Mouse (Mus musculus) cortical plate, adult 2 months (tissue): ENCODE results near the gene Hacl1.

Experiments
- CTCF ChIP-seq: fragments of 200-500 bp; IDR thresholded peaks from 2 replicates; pipeline ENCODE4 v1.5.1; 2011; ENCODE audit warnings: mild to moderate bottlenecking, control low read depth, low read length; ENCODE audit not compliant: insufficient read depth; ENCODE audit errors: extremely low read depth
- POLR2A ChIP-seq: fragments of 200-500 bp; IDR thresholded peaks from 2 replicates; pipeline ENCODE4 v1.6.1; 2011; ENCODE audit warnings: mild to moderate bottlenecking, low read length, control low read depth; ENCODE audit not compliant: insufficient read depth; ENCODE audit errors: extremely low read depth

DNA sequence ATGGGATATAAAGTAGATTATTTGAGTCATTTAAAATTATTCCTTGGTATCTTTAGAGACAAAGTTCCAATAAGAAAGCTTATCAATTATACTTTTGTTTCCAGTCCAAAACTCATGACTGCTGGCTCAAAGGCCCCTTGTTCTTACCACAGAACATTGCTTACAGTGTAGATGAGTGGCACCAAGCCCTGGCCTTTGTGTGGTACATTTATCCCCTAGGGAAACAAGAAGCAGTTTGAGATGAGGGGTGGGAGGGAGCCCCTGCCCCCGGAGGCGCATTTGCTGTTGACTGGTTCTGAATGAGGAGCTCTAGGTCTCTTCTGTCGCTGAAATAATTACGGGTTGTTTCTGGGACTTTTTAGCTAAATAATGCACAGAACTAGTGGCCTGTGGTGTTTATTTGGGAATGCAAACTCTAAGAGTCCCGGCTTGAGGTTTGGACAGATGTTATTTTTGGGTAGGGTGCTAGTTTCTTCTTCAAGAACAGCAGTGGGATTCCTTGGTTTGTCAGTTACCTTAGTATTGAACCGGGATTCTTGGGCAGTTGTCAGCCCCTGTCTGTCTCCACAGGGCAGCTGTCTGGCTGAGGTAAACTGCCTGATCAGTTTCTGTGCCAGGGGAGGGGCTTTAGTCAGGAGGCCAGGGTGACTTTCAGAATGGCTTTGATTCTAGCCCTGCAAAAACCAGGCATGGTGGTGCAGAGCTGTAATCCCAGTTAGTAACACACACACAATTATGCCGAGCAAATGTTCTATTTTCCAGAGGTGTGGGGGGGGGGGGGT lies 19.4 kb upstream of the Hacl1 start:
- TF ChIP-seq CTCF (no peak), POLR2A (no peak)
